Mouse (Mus musculus) cerebellum, postnatal 10 days (tissue): ENCODE results near the gene Cd52.
"Not testable (repeated sequence)": the region's sequence is repeated elsewhere in the genome, so short reads cannot be mapped to it uniquely, and the experiment has no call there.

Source experiments
- DNase-seq, 2 experiments: peaks; one replicate each; pipeline ENCODE4 v3.0.0; 2021; ENCODE audit warnings: mixed read lengths in 2 of 2

Gene Cd52

DNA sequence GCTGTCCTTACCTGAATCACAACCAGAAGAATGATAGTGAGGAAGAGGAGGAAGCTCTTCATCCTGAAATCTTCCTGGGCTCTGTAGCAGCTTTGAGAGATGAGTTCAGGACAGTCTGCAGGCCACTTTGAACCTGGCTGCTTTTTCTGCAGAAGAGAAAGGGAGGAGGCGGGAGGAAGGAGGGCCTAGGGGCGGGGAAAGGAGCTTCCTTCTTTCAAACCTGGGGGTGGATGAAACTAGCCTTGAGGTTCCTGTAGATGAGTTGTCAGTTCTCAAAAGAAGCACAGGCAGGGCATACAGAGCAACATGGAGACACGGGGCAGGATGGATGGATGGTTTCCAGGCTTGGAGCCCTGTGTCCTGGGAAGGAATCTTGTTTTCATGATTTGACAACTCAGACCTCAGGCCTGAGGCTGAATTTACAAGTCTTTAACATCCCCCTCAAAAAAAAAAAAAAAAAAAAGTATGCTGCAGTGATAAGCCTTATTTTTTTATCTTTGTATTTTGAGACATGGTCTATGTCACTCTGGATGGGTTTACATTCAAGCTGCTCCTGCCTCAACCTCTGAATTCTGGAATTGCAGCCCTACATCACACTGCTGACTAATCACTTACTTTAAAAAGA is at the start of gene Cd52:
TSS of gene Cd52 (minus strand) at position 160 of the 625 bp plus-strand sequence.
- DNase-seq = no peak

- DNase-seq = not testable (repeated sequence)
These were observed 49.4 kb upstream of the Cd52 start for GRCm38 (mm10) chr4:134144297-134144696.

GRCm38 (mm10) chr4:134138857-134139256 is 44.0 kb upstream of the Cd52 start:
- no peak for DNase-seq

DNA sequence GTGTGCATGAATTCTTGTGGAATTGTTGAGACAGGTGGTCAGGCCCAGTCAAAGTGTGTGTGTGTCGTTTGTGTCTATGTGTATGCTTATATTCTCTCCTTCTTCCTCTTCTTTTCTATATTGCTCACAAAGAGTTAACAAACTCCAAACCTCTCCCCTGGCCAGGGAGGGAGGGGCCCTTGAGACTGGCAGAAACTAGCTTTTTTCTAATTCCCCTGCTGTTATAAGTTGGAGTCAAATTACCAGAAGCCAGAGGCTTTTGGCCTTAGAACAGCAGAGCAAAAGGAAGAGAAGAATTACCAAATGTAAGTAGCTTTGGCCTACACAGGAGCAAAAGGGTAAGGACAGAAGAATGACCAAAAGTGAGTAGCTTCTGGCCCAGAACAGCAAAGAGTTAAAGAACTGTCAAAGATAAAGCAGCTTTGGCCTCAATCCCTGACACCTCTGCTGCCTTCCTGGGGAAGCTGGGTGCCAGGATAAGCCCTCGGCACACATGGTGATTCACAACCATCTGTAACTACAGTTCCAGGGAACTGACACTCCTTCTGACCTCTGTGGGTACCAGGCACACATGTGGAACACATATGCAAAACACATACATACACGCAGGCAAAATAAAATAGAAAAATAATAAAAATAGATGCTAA is 41.5 kb upstream of the Cd52 start:
- no peak for DNase-seq

GRCm38 (mm10) chr4:134132519-134133095 is 37.7 kb upstream of the Cd52 start:
- DNase-seq = no peak

GRCm38 (mm10) chr4:134132117-134132516 is 37.2 kb upstream of the Cd52 start:
- DNase-seq = no peak

DNA sequence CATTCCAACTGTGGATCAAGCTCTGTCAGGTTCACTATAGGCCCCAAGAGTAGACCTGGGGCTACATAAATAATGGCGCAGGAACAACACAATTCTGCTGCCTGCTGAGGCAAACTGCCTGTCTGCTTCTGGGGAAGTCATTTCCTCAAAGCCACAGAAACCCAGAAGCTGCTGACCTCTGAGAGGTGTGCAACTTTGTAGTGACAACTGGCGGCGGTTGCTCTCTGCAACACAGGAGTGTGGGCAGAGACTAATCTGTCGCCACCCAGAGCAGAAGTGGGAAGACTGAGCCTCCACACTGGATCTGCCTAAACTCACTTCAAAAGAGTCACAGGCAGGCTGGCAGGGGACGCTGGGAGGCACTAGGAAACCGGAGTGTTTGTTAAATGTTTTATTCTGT is 34.6 kb upstream of the Cd52 start:
- no peak for DNase-seq

DNA sequence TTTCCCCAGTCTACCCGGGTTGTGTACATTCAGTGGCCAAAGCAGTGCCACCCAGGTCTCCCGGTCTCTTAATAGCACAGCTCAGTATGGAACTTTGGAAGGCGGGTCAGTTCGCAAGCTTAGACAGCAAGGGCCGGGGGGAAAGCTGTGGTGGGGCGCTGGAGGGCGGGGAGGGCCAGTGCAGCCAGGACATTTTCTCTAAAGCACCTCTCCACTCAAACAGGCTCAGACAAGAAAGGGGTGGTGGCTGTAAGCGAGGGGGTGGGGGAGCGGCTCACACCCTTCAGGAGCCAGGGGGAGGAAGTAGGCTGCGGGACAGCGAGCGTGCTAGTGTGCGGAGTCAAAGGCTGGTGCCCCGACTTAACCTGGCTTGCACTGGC is 34.1 kb upstream of the Cd52 start:
- no peak for DNase-seq

DNA sequence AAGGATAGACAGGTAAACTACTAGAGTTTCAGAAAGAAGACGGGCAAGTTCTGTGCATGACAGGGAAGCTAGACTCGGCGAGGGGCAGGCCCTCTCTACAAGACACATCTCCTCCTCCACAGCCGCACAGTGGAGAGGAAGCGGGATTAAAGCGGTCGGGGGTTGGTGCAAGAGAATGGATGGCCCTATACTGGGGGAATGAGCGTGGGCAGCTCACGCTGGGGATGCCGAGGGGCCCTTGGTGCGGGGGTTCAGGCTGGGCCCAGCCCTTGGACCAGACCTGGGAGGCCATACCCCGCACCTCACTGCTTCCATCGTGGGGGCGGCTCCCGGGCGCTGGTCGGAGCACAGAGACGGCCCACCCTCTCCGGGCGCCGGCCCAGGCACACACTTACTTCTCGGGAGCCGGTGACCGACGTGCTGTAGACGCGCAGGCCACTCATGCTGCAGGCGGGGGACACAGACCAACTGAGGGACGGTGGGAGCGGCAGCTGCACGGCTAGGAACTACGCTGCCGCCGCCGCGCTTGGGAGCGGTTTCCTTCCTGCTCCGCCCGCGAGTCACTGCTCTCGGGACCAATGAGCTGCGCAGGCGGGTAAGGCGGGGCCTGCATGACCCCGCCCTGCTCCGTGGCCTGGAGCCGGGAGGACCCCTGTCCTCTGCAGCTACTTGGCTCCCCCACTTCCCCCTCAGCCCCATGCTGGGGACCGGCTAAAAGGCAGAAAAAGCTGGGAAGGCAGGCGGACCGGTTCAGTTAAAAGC is 33.5 kb upstream of the Cd52 start, which contains the start of gene Sh3bgrl3:
TSS of gene Sh3bgrl3 (minus strand) at position 569 of the 762 bp plus-strand sequence.
- peak; percentile 89 to 92 for DNase-seq

- DNase-seq = peak in 1 of 2 experiments; percentile 16
These were observed 32.9 kb upstream of the Cd52 start for GRCm38 (mm10) chr4:134127793-134128192.

- no peak for DNase-seq
These were observed 32.2 kb upstream of the Cd52 start for GRCm38 (mm10) chr4:134127121-134127455.

DNA sequence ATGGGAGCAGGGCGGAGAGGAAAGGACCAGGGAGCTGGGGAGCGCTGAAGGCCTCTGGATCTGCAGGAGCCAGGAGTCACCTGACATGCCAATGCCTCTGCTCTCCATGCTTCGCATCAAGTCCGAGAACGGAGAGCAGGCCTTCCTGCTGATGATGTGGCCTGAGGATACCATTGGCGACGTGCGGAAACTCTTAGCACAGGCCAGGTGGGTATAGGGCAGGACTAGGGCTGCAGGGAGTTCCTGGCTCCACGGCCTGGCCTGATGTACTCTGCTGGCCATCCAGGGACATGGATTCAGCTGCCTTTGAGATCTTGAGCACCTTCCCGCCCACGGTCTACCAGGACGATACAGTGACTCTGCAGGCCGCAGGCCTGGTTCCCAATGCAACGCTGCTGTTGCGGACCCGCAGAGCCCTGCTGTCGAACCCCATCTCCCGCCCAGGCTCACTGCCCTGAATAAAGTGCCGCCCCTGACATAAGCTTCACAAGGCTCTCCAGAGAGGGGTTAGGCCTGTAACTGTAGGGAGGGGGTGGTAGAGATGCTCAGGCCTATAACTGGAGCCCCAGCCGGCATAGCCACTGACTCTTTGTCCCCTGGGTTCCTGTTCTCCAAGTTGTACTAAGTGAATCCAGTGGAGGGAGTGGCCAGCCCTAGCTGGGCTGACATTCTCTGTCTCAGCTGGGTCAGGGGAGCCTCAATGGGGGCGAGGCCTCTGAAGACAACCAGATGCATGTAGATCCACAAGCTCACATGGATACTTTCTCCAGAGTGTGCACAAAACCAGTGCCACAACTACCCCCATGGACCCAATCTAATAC is 31.6 kb upstream of the Cd52 start:
- DNase-seq = no peak

DNA sequence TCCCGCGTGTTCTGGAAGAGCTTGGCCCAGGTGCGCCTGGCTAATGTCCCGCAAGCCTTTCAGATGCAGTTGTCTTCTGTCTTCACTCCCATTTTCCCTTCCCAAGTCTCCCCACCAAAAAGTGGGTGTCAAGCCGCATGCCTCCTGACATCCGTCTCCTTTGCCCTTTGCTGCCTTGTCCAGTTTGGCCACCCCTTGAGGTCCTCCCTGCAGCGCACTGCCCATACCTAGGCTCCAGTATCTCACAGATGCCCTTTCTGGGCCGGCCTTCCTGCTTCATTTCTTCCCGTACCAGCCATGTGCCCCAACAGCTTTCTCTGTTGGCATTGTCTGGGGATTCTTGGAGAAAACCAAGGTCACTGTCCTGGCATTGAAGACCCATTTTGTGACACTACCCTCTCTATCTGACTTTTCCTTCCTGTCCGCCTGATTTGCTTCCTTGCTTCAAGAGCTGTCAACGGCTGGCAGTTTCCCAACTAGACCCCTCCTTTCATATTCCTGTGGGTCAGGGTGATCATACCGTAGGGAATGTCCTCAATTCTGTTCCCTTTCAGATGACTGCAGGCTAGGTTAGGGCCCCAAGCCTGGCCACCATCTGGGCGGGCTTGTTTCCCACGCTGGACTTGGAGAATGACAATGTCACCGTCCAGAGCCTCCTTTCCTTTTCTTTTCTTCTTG is 30.6 kb upstream of the Cd52 start:
- peak in 1 of 2 experiments; percentile 35 for DNase-seq

GRCm38 (mm10) chr4:134123680-134124551 is 29.0 kb upstream of the Cd52 start:
- DNase-seq = peak; percentile 75 to 78

DNA sequence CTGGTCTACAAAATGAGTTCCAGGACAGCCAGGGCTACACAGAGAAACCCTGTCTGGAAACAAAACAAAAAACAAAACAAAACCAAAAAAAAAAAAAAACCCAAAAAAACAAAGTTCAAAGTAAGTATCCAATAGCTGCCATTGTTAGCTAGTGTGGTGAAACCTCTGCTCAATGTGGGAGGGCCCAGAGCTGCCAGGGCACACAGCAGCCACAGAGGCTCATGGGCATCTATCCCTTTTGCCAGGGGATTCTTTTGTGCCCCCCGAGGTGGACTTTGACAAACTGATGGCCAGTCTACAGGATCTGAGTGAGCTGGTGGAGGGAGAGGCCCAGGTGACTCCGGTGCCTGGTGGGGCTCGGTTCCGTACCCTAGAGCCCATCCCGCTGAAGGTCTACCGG is 28.3 kb upstream of the Cd52 start:
- DNase-seq = no peak

DNA sequence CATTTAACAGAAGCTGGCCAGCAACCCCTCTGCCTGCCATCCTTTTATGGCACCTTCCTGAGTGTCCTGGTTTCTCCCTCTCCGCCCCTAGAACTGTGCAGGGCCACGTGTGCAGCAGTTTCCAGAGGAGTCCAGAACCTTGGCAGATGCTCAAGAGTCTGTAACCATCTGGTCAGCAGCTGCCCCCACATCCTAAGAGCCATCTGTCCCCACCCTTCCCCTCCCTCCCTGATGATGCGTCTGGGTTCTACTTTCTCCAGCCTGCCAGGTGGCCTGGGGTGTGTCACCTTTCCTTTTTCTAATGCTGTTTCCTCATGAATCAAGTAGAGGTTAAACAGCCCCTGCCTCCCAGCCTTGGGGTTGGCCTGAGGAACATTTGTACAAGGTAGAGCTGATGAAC is 27.4 kb upstream of the Cd52 start:
- DNase-seq = peak; percentile 49 to 52

DNA sequence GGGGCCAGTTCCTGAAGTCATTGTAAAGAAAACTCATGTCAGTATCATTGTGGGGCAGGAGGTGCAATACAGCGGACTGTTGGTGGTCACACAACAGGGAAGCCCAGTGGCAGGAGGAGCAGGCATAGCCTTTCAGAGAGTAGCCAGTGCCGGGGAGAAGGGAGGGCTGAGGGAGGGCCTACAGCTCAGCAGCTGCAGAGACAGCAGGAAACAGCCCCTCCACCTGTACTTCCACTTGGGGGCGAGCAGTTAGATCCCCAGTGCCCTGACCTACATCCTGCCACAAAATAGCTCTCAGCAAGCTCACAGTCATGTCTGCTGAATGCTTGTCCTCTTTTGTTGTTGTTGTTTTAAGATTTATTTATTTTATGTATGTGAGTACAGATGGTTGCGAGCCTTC is 26.7 kb upstream of the Cd52 start:
- DNase-seq = no peak

- no peak for DNase-seq
These were observed 26.0 kb upstream of the Cd52 start for GRCm38 (mm10) chr4:134120916-134121315.

- DNase-seq = no peak
These were observed 25.4 kb upstream of the Cd52 start for GRCm38 (mm10) chr4:134120192-134120805.

- peak; percentile 42 to 53 for DNase-seq
These were observed 24.8 kb upstream of the Cd52 start for GRCm38 (mm10) chr4:134119644-134120043.

GRCm38 (mm10) chr4:134119042-134119441 is 24.2 kb upstream of the Cd52 start:
- DNase-seq = no peak
